ENCODE assay signal across 8 mouse cellular contexts in the genomic region with DNA sequence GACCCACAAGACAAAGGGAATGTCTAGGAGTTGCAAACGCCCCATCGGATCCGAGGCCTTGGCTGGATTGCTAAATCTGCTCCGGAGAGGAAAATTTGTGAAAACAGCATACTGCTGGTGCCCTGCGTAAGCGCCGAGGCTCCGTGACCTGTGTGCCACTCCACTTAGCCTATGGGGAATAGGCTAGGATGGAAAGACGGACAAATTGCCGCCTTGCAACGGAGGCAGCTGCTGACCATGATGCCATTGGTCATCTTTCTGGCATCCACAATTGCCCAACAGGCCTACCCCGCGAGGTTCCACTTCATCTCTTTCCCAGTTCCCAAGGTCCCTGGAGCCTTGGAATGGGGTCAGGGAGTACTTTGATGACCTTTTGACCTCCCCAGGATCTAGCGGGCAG. TPM values are rescaled to one million over a fixed set of nuclear protein-coding genes. Genes with fewer than 3 reads are reported as not detected.
DNase-seq lines count a peak whose midpoint lies in the region; ATAC-seq lines count a peak whose summit lies in the region.

No protein-coding gene starts in this region.

- no peak overlapping the region for H3K27ac ChIP-seq in heart, embryonic 15.5 days
- H3K27ac ChIP-seq in hindbrain, embryonic 11.5 days (ENCODE audit: low read depth, low read length) = no peak overlapping the region
- H3K27ac ChIP-seq in midbrain, embryonic 12.5 days (replicated peaks) = no peak overlapping the region

- peaks cover 32% of the 10 kb centered on the region for H3K4me1 ChIP-seq in heart, embryonic 15.5 days (replicated peaks)
- H3K4me1 ChIP-seq in hindbrain, embryonic 11.5 days (replicated peaks; ENCODE audit: control insufficient read depth, insufficient read depth, low read length) = peaks cover 13% of the 10 kb centered on the region; the same call in 1 of the 2 replicates
- peaks cover 54% of the 10 kb centered on the region for H3K4me1 ChIP-seq in midbrain, embryonic 12.5 days

- H3K27me3 ChIP-seq in heart, embryonic 15.5 days = peaks cover 3% of the 10 kb centered on the region
- no peaks in the 10 kb centered on the region for H3K27me3 ChIP-seq in hindbrain, embryonic 11.5 days (ENCODE audit: control insufficient read depth, insufficient read depth, low read length)
- no peaks in the 10 kb centered on the region for H3K27me3 ChIP-seq in midbrain, embryonic 12.5 days

- 0 out of 2 replicates have a peak, but pooled peaks have one; percentile 1 for ATAC-seq in heart, embryonic 15.5 days (replicated peaks; ENCODE audit: insufficient number of reproducible peaks, insufficient read depth, low FRiP score, low read depth)
- no peak; the same call in 1 of the 2 replicates for ATAC-seq in hindbrain, embryonic 11.5 days (ENCODE audit: low FRiP score)
- ATAC-seq in midbrain, embryonic 12.5 days (ENCODE audit: low FRiP score, low read depth) = no peak

- peak overlapping the region; percentile 65 for H3K4me3 ChIP-seq in heart, embryonic 15.5 days
- H3K4me3 ChIP-seq in hindbrain, embryonic 11.5 days (ENCODE audit: low read depth, low read length) = peak overlapping the region; percentile 55
- peak overlapping the region; percentile 69 for H3K4me3 ChIP-seq in midbrain, embryonic 12.5 days

- no peaks in the 10 kb centered on the region for H3K9me3 ChIP-seq in heart, embryonic 15.5 days (replicated peaks)
- no peaks in the 10 kb centered on the region for H3K9me3 ChIP-seq in hindbrain, embryonic 11.5 days (ENCODE audit: control insufficient read depth, low read length)
- no peaks in the 10 kb centered on the region for H3K9me3 ChIP-seq in midbrain, embryonic 12.5 days

- peak overlapping the region; percentile 93 for H3K4me2 ChIP-seq in heart, embryonic 15.5 days
- H3K4me2 ChIP-seq in hindbrain, embryonic 11.5 days (replicated peaks; ENCODE audit: low read depth, low read length) = peak overlapping the region; percentile 55
- peak overlapping the region; percentile 79 for H3K4me2 ChIP-seq in midbrain, embryonic 12.5 days (replicated peaks)

- 0 out of 2 replicates have a peak, but pooled peaks cover 8% of the 10 kb centered on the region for H3K36me3 ChIP-seq in heart, embryonic 15.5 days
- H3K36me3 ChIP-seq in hindbrain, embryonic 11.5 days (ENCODE audit: control insufficient read depth, insufficient read depth, low read length) = peaks cover 6% of the 10 kb centered on the region; the same call in 1 of the 2 replicates
- peaks cover 33% of the 10 kb centered on the region for H3K36me3 ChIP-seq in midbrain, embryonic 12.5 days

- DNase-seq in heart, adult 18-20 months = no peak
- DNase-seq in adipocyte (ENCODE audit: low spot score) = peak; percentile 65
- DNase-seq in hindbrain, embryonic 11.5 days (ENCODE audit: low spot score) = no peak
- DNase-seq in thymus, postnatal 14 days = no peak
- DNase-seq in yolk sac, embryonic 10.5 days (ENCODE audit: low spot score) = no peak
- no peak for DNase-seq in urinary bladder, postnatal 4 days (ENCODE audit: low spot score in 2 of 2)

- peak overlapping the region; percentile 63 for H3K9ac ChIP-seq in heart, embryonic 15.5 days
- peak overlapping the region; percentile 71 for H3K9ac ChIP-seq in hindbrain, embryonic 11.5 days (ENCODE audit: low read depth, low read length)
- H3K9ac ChIP-seq in midbrain, embryonic 12.5 days (replicated peaks) = peak overlapping the region; percentile 62

- 3% methylated on average over 14 of the region's 14 CpGs for WGBS in heart, embryonic 15.5 days
- WGBS in hindbrain, embryonic 11.5 days = 2% methylated on average over 14 of the region's 14 CpGs
- 2% methylated on average over 14 of the region's 14 CpGs for WGBS in midbrain, embryonic 12.5 days

RNA-seq across cellular contexts. Expression of a gene that starts 0.8 kb away (rescaled TPM):
- polyA plus RNA-seq in heart, embryonic 15.5 days (2015; fragmentation: Nextera tagmentation; extraction: Ambion mirVana) = 65.7 and 72.8 TPM in 2 replicates
- under 1 TPM; 0.33 to 0.74 TPM for total RNA-seq in heart, adult 18-20 months (2021)
- polyA plus RNA-seq in hindbrain, embryonic 11.5 days (2014; fragmentation: Nextera tagmentation; extraction: Ambion mirVana) = 158 and 171 TPM in 2 replicates
- 158 and 166 TPM in 2 replicates for polyA plus RNA-seq in midbrain, embryonic 12.5 days (2016; fragmentation: Nextera tagmentation; extraction: Ambion mirVana)

RNA-seq across cellular contexts. Expression of a gene that starts 5.3 kb away (rescaled TPM):
- 0.21 and 0.42 TPM in 2 replicates for polyA plus RNA-seq in heart, embryonic 15.5 days (2015; fragmentation: Nextera tagmentation; extraction: Ambion mirVana)
- total RNA-seq in heart, adult 18-20 months (2021) = not detected
- polyA plus RNA-seq in hindbrain, embryonic 11.5 days (2014; fragmentation: Nextera tagmentation; extraction: Ambion mirVana) = not detected in 2 replicates
- 0.54 and 0.57 TPM in 2 replicates for polyA plus RNA-seq in midbrain, embryonic 12.5 days (2016; fragmentation: Nextera tagmentation; extraction: Ambion mirVana)
